Mouse (Mus musculus) 416B (cell line): Measurements from ENCODE around the gene Gm21970.
A peak's percentile ranks its signal among the peaks of the same experiment; 100 is the strongest.

Experiments used
- DNase-seq: peaks from one replicate; pipeline ENCODE4 v3.0.0; 2011; ENCODE audit warnings: low read depth

Gm21970 gene

DNA sequence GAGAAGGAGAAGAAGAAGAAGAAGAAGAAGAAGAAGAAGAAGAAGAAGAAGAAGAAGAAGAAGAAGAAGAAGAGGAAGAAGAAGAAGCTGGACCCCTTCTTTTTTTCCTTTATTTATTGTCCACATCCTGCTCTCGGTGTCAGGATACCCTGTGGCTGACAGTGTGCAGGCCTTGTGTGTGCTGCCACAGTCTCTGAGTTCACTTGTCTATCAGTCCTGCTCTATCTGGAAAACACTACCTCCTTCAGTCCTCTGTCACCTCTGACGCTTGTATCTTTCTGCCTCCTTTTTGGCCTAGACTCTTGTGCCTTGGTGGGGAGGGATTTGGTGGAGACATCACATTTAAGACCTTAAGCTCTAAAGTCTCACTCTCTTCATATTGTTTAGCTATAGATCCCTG, 71.9 kb downstream of the Gm21970 start:
- DNase-seq: no peak

DNA sequence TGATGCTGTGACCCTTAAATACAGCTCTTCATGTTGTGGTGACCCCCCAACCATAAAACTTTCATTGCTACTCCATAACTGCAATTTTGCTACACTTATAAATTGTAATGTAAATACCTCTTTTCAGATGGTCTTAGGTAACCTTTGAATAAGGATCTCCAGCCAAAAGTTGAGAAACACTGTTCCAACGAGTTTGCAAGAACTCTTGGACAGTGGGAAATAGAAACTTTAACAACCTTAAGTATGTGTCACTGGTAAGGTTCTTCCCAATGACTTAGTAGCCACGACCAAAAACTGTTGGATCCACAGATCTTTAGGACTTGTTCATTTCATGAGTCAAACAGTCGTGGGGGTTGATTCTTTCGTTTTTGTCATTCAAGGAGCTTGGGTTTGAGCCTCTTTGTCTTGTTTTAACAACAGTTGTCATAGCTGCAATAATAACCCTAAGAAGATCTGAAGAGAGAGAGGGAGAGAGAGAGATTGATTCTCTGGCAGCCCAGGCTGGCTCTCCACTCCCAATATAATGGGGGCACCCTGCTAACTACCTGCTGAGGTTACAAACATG, 72.4 kb downstream of the Gm21970 start:
- no peak for DNase-seq

DNA sequence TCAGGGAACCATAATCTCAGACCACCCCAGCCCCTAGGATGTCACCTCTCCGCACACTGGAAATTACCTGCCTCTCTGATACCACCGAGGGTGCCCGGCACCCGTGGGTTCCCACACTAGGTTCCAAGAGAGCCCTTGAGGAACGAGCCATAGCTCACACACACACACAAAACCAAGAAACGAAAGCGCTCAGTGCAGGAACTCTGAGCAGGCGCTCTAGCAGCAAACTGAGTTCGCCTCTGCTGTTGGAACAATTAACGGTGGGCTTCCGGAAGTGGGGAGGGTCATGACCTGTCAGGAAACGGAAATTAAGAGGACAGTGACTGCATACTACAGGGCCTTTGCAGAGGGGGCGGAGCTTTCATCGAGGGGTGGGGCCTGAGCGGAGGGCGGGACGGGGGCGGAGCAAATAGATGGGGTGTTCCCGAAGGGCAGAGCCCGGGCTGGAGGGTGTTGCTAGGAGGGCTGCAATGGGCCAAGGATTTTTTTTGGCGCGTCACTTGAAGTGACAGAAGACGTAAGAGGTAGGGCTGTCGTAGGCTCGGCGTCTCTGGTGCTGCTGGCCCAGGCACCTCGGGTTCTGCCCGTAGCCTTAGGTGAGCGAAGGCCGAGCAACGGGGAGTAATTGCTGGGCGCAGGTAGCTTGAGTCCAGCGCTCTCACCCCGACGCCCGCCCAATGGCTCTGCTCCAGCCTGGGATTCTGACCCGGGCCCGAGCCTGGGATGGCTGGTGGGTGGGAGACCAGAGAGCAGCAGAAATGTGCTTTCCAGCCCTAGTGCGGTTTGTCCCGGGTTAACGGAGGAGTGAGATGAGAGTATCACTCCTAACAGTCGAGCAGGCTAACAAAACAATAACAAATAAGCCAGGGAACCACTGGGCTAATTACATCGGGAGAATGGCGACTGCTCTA, 73.3 kb downstream of the Gm21970 start:
- peak; percentile 96 for DNase-seq

DNA sequence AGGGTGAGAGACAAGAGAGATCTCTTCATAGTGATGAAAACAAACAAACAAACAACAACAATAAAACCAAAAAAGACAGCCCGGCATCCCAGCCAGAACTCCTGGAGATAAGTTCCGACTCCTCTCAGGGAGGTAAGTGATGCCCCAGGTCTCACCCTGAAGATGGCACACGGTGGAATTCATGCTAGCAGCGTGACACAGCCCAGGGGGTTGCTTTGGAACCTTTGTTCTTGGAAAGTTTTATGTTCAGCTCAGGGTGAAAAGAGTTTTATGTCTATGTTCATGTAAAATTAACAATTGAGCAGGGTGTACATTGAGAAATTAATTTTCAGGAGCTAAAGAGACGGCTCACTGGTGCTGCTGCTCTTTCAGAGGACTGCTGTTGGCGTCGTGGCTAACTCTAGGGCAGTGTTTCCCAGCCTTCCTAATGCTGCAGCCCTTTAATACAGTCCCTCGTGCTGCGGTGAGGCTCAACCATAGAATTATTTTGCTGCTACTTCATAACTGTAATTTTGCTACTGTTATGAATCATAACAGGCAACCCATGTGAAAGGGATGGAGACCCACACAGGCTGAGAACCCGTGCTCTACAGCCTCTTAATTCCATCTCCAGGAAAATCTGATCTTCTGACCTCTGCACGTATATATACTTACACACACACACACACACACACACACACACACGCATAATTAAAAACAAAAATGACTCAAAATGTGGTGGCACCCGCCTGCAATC, 74.2 kb downstream of the Gm21970 start:
- no peak for DNase-seq

DNA sequence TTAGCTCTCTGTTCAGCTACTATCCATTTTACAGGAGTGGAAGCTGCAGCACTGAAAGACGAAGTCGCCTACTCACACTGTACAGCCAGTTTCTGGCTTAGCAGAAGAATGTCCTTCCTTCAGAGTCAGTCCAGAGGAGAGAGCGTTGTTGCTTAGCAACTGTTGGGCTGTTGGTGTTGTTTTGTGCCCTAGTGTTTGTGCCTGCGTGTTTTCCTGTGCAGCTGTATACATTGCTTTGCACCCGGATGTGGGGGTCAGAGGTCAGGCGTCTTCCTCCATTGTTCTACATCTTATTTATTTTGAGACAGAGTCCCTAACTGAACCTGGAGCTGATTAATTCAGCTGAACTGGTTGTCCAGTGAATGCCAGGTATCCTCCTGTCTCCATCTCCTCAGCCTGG, 75.0 kb downstream of the Gm21970 start:
- no peak for DNase-seq
